Mouse (Mus musculus): ENCODE results near the gene Tshb. TPM values are rescaled to one million over a fixed set of nuclear protein-coding genes. Genes with fewer than 3 reads are reported as not detected.

The Tshb gene
- polyA plus RNA-seq, 1 experiment from 2014 or later = 0.11 TPM

DNA sequence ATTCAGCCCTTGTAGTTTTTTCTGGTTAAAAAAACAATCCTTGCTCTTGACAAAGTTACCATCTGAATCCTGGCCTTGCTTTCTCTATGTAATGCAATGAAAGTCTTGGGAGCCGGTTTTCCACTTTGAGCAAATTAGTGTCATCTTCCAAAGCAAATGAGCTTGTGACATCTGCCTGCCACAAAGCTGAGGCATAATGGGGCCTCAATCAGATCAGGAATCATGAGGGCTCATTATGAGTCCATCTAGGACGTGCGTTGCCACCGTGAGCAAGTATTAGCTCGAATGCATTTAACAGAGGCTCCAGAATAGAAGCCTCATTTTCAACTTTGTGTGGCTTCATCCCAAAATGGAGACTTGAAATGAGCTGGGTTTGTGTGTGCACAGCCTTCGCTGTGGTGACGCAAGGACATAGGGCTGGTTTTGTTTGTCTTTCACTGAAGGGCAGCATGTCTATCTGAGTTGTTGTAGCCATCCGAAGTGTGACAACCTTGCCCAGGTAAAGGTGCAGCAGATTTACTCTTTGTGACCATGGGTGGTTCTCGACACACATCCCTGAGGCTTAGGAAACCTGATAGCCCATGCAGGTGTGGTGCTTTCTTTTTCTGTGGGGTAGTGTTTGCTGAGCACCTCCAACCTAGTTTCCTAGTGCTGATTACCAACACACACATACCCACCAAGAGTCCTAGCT lies 38.6 kb downstream of the Tshb start:
- Histone ChIP-seq H3K9ac (ENCODE audit: low read length) (no peak overlapping the region), H3K36me3 (ENCODE audit: control insufficient read depth, insufficient read depth) (no peaks in the 10 kb centered on the region), H3K27me3 (ENCODE audit: control insufficient read depth, insufficient read depth, low read length) (no peaks in the 10 kb centered on the region), H3K4me1 (ENCODE audit: control insufficient read depth, insufficient read depth, low read length) (peaks cover 31% of the 10 kb centered on the region), H3K4me2 (ENCODE audit: low read depth, low read length) (no peak overlapping the region), H3K27ac (ENCODE audit: low read length) (peak overlapping the region; percentile 64), H3K4me3 (ENCODE audit: low read length) (no peak overlapping the region), H3K9me3 (replicated peaks; ENCODE audit: control insufficient read depth, low read length) (no peaks in the 10 kb centered on the region)
- no peak for ATAC-seq (replicated peaks; ENCODE audit: extremely low read depth, insufficient read depth, low FRiP score)
- 87% methylated on average over 9 of the region's 9 CpGs for WGBS

DNA sequence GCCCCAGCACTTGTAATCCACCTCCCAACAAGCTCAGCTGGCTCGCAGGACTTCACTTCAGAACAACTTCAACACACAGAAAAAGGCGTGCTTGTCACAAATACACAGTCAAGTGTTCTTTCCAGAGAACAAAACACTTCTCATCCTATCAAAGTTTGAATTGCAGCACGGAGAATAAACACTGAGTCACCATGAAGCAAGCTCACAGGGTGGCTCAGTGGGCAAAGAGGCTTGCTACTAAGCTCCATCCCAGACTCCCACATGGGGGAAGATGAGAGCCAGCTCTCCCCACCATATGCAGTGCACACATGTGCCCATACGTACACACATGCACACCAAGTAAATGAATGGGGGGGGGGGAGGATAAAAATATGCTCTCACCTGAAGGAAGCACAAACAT lies 39.3 kb downstream of the Tshb start:
- H3K4me2 ChIP-seq (ENCODE audit: low read depth, low read length) = no peak overlapping the region
- H3K9ac ChIP-seq (ENCODE audit: low read length) = no peak overlapping the region
- no peaks in the 10 kb centered on the region for H3K36me3 ChIP-seq (ENCODE audit: control insufficient read depth, insufficient read depth)

DNA sequence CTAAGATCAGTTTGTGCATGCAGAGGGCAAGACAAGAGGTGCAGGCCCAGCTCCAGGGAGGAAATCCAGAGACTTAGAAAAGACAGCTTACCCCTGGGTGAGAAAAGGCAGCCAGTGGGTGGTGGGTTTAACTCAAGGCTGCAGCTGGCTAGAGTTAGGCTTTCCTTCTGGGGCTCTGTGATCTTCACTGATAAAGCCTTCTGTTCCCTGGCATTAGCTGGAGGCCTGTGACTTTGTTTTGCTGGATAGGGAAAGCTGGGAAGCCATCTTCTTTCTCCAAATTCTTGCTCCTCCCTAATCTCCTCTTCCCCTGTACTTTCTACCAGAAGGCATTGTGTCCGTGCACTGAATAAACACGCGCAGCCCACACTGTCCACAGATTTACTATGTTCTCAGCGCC lies 39.8 kb downstream of the Tshb start:
- Histone ChIP-seq H3K36me3 (ENCODE audit: control insufficient read depth, insufficient read depth) (no peaks in the 10 kb centered on the region), H3K4me3 (ENCODE audit: low read length) (no peak overlapping the region), H3K9me3 (replicated peaks; ENCODE audit: control insufficient read depth, low read length) (no peaks in the 10 kb centered on the region), H3K4me2 (ENCODE audit: low read depth, low read length) (no peak overlapping the region), H3K9ac (ENCODE audit: low read length) (0 out of 2 replicates have a peak overlapping the region, but pooled peaks have one; percentile 29), H3K27me3 (ENCODE audit: control insufficient read depth, insufficient read depth, low read length) (no peaks in the 10 kb centered on the region), H3K27ac (ENCODE audit: low read length) (peak overlapping the region; percentile 46), H3K4me1 (ENCODE audit: control insufficient read depth, insufficient read depth, low read length) (peaks cover 42% of the 10 kb centered on the region)
- ATAC-seq (replicated peaks; ENCODE audit: extremely low read depth, insufficient read depth, low FRiP score) = no peak
- 62% methylated on average over 4 of the region's 4 CpGs for WGBS

More for the DNA sequence above, 39.3 kb downstream of the Tshb start:
- Histone ChIP-seq H3K27ac (ENCODE audit: low read length) (peak overlapping the region; percentile 46), H3K27me3 (ENCODE audit: control insufficient read depth, insufficient read depth, low read length) (no peaks in the 10 kb centered on the region), H3K9me3 (replicated peaks; ENCODE audit: control insufficient read depth, low read length) (no peaks in the 10 kb centered on the region), H3K4me3 (ENCODE audit: low read length) (no peak overlapping the region), H3K4me1 (ENCODE audit: control insufficient read depth, insufficient read depth, low read length) (peaks cover 37% of the 10 kb centered on the region)
- 42% methylated on average over 4 of the region's 4 CpGs for WGBS
- ATAC-seq (replicated peaks; ENCODE audit: extremely low read depth, insufficient read depth, low FRiP score) = no peak

DNA sequence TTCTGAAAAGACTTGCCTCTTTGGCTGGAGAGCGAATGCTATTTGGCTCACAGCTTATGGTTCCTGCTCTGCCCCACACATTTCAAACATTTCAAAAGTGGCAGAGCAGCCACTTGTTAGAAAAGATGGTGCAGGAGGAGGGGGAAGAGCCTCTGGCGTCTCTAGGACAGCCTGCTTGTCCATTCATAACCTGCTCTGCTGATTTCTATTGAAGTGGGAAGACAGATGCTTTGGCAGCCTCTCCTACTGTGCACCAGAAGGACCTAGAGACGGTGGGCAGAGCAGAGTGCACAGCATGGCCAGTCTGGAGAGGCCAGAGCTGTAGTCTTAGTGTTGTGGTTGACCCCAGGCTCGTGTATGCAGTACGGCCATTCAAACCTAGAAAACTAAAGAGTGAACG lies 43.6 kb downstream of the Tshb start:
- no peak overlapping the region for H3K9ac ChIP-seq (ENCODE audit: low read length)
- no peaks in the 10 kb centered on the region for H3K9me3 ChIP-seq (replicated peaks; ENCODE audit: control insufficient read depth, low read length)
- ATAC-seq (replicated peaks; ENCODE audit: extremely low read depth, insufficient read depth, low FRiP score) = no peak
- H3K36me3 ChIP-seq (ENCODE audit: control insufficient read depth, insufficient read depth) = no peaks in the 10 kb centered on the region
- H3K27me3 ChIP-seq (ENCODE audit: control insufficient read depth, insufficient read depth, low read length) = no peaks in the 10 kb centered on the region
- 71% methylated on average over 6 of the region's 6 CpGs for WGBS
- no peak overlapping the region for H3K4me2 ChIP-seq (ENCODE audit: low read depth, low read length)
- H3K4me3 ChIP-seq (ENCODE audit: low read length) = no peak overlapping the region
- peak overlapping the region; percentile 83 for H3K27ac ChIP-seq (ENCODE audit: low read length)
- H3K4me1 ChIP-seq (ENCODE audit: control insufficient read depth, insufficient read depth, low read length) = peaks cover 46% of the 10 kb centered on the region

DNA sequence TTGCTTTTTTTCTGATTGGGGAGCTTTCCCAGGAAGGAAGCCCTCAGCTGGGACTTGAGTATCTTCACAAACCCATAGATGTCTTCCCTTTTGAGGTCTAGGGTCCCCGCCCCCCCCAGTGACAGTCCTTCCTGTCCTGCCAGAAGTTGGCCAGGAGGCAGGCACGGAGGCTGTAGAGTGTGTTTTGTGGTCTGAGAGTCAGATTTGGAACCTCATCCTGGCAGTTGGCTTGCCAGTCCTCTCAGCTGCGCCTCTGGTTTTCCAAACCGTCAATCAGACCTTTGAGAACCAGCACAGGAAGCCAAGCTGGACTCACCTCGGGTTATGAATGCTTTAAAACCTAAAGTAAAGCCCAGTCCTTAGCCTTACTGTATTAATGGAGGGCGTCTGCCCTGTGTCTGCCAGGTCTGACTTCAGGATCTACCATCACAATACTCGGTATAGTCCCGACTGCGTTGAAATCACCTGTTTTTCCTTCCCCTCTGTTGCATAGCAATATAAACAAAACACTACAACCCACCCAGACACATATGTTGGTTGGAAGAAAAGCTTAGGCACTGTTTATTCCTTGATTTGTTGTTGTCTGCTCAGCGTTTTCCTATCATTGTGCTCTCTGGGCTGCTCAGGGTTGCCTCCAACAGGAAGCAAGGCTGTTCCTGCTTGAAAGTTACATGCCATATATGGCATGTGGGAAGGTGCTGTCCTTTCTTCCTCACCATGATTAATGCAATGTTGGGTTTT lies 44.2 kb downstream of the Tshb start:
- H3K9ac ChIP-seq (ENCODE audit: low read length) = 0 out of 2 replicates have a peak overlapping the region, but pooled peaks have one; percentile 33
- H3K27me3 ChIP-seq (ENCODE audit: control insufficient read depth, insufficient read depth, low read length) = no peaks in the 10 kb centered on the region
- WGBS = 54% methylated on average over 10 of the region's 10 CpGs
- no peak overlapping the region for H3K4me3 ChIP-seq (ENCODE audit: low read length)
- H3K36me3 ChIP-seq (ENCODE audit: control insufficient read depth, insufficient read depth) = no peaks in the 10 kb centered on the region
- H3K4me1 ChIP-seq (ENCODE audit: control insufficient read depth, insufficient read depth, low read length) = peaks cover 46% of the 10 kb centered on the region
- H3K27ac ChIP-seq (ENCODE audit: low read length) = peak overlapping the region; percentile 83
- H3K4me2 ChIP-seq (ENCODE audit: low read depth, low read length) = peak overlapping the region; percentile 18
- ATAC-seq (replicated peaks; ENCODE audit: extremely low read depth, insufficient read depth, low FRiP score) = no peak
- no peaks in the 10 kb centered on the region for H3K9me3 ChIP-seq (replicated peaks; ENCODE audit: control insufficient read depth, low read length)

DNA sequence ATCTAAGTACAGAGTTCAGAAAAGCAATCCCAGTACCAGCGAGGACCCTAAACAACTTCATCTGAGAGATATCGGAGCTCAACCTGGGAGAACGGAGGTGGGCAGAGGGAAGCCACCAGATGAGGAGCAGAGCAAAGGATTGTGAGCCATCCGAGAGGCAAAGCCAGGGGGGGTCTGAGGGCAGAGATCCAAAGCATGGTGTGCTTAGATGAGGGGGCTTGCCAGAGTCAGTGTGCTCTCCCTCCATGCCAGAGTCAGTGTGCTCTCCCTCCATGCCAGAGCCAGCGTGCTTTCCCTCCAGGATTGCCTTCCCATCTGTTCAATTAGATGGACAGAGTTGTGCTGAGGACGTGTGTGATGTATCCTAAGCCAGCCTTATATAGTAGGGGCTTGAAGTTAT lies 45.4 kb downstream of the Tshb start:
- peaks cover 36% of the 10 kb centered on the region for H3K4me1 ChIP-seq (ENCODE audit: control insufficient read depth, insufficient read depth, low read length)
- no peak for ATAC-seq (replicated peaks; ENCODE audit: extremely low read depth, insufficient read depth, low FRiP score)
- peak overlapping the region; percentile 10; the same call in 1 of the 2 replicates for H3K4me2 ChIP-seq (ENCODE audit: low read depth, low read length)
- H3K27ac ChIP-seq (ENCODE audit: low read length) = peak overlapping the region; percentile 83; the same call in 1 of the 2 replicates
- peak overlapping the region; percentile 33; the same call in 1 of the 2 replicates for H3K9ac ChIP-seq (ENCODE audit: low read length)
- WGBS = 73% methylated on average over 6 of the region's 6 CpGs
- no peaks in the 10 kb centered on the region for H3K27me3 ChIP-seq (ENCODE audit: control insufficient read depth, insufficient read depth, low read length)
- H3K9me3 ChIP-seq (replicated peaks; ENCODE audit: control insufficient read depth, low read length) = no peaks in the 10 kb centered on the region
- no peaks in the 10 kb centered on the region for H3K36me3 ChIP-seq (ENCODE audit: control insufficient read depth, insufficient read depth)
- H3K4me3 ChIP-seq (ENCODE audit: low read length) = no peak overlapping the region

DNA sequence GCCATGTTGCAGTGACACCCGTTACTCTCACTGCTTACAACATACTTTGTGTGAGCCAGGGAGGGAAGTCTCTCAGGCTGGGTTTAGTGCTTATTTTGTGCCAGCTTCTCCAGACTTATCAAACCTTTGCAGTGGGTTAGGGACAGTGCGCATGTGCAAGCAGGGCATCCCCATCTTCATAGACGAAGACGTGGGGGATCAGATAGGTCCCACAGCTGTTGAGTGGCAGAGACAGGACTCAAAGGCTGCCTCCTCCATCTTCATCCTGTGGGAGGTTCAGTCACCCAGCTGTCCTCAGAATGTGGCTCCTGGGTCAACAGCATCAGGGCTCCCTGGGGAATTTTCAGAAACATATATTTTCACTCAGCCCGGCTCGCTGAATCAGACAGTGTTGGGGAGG lies 46.1 kb downstream of the Tshb start:
- WGBS = 63% methylated on average over 6 of the region's 6 CpGs
- H3K4me2 ChIP-seq (ENCODE audit: low read depth, low read length) = peak overlapping the region; percentile 62
- no peak overlapping the region for H3K27ac ChIP-seq (ENCODE audit: low read length)
- H3K27me3 ChIP-seq (ENCODE audit: control insufficient read depth, insufficient read depth, low read length) = no peaks in the 10 kb centered on the region
- H3K36me3 ChIP-seq (ENCODE audit: control insufficient read depth, insufficient read depth) = no peaks in the 10 kb centered on the region
- no peaks in the 10 kb centered on the region for H3K9me3 ChIP-seq (replicated peaks; ENCODE audit: control insufficient read depth, low read length)
- no peak overlapping the region for H3K4me3 ChIP-seq (ENCODE audit: low read length)
- no peak for ATAC-seq (replicated peaks; ENCODE audit: extremely low read depth, insufficient read depth, low FRiP score)
- peaks cover 36% of the 10 kb centered on the region for H3K4me1 ChIP-seq (ENCODE audit: control insufficient read depth, insufficient read depth, low read length)
- no peak overlapping the region; the same call in 1 of the 2 replicates for H3K9ac ChIP-seq (ENCODE audit: low read length)

DNA sequence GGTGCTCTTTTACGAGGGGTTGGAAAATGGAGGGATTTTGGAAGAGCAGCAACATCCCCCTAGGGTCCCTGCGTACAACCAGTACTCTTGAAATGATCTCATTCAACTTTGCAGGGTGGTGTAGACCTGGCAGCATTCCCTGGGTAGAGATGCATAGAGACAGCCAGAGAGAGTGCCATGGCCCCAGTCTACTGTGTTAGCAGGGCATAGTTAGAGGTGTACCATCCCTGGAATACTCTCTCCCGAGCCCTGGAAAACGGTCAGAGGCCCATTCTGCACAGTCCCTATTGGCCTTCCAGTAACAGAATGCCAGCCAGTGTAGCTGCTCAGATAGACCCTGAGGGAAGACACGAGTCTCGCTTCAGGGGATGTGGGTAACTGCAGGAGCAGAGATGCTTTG lies 46.9 kb downstream of the Tshb start:
- no peaks in the 10 kb centered on the region for H3K36me3 ChIP-seq (ENCODE audit: control insufficient read depth, insufficient read depth)
- ATAC-seq (replicated peaks; ENCODE audit: extremely low read depth, insufficient read depth, low FRiP score) = no peak
- H3K27me3 ChIP-seq (ENCODE audit: control insufficient read depth, insufficient read depth, low read length) = no peaks in the 10 kb centered on the region
- WGBS = 32% methylated on average over 6 of the region's 6 CpGs
- peak overlapping the region; percentile 62 for H3K4me2 ChIP-seq (ENCODE audit: low read depth, low read length)
- peaks cover 36% of the 10 kb centered on the region for H3K4me1 ChIP-seq (ENCODE audit: control insufficient read depth, insufficient read depth, low read length)
- H3K9me3 ChIP-seq (replicated peaks; ENCODE audit: control insufficient read depth, low read length) = no peaks in the 10 kb centered on the region
- 0 out of 2 replicates have a peak overlapping the region, but pooled peaks have one; percentile 19 for H3K27ac ChIP-seq (ENCODE audit: low read length)
- H3K9ac ChIP-seq (ENCODE audit: low read length) = peak overlapping the region; percentile 82
- peak overlapping the region; percentile 67 for H3K4me3 ChIP-seq (ENCODE audit: low read length)

DNA sequence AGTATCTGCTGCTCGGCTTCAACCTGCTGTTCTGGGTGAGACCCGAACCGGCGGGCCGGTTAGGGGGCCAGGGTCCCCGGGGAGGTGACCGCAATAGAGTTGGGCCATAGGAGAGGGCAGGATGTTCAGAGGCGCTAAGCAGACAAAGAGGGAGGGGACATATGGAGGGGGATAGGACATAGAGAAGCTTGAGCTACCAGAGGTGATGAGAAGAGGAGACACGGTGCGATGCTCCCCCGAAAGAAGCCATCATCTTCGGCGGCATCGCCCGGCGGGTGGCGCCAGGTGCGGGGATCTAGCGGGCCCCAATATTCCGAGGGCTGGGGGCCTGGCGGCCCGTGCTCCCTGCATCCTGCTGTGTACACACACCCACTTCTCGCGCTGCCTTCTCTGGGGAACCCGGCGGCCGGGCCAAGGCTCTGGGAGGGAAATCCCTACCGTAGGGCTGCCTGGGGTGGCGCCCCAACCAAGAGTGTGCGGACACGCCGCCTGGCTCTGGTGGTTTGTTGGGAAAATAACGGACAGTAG lies 47.4 kb downstream of the Tshb start:
- H3K9me3 ChIP-seq (replicated peaks; ENCODE audit: control insufficient read depth, low read length) = no peaks in the 10 kb centered on the region
- peak overlapping the region; percentile 67 for H3K4me3 ChIP-seq (ENCODE audit: low read length)
- H3K4me1 ChIP-seq (ENCODE audit: control insufficient read depth, insufficient read depth, low read length) = peaks cover 36% of the 10 kb centered on the region
- H3K27ac ChIP-seq (ENCODE audit: low read length) = peak overlapping the region; percentile 81
- H3K36me3 ChIP-seq (ENCODE audit: control insufficient read depth, insufficient read depth) = no peaks in the 10 kb centered on the region
- peak; percentile 52 for ATAC-seq (replicated peaks; ENCODE audit: extremely low read depth, insufficient read depth, low FRiP score)
- peak overlapping the region; percentile 82 for H3K9ac ChIP-seq (ENCODE audit: low read length)
- H3K27me3 ChIP-seq (ENCODE audit: control insufficient read depth, insufficient read depth, low read length) = no peaks in the 10 kb centered on the region
- 1% methylated on average over 33 of the region's 33 CpGs for WGBS
- peak overlapping the region; percentile 62 for H3K4me2 ChIP-seq (ENCODE audit: low read depth, low read length)
